Mouse (Mus musculus) E14TG2a.4 (cell line): ENCODE results near the gene Chrnb2.

Source experiments
- CTCF ChIP-seq: conservative IDR thresholded peaks from 2 replicates; pipeline ENCODE4 v1.5.1; 2014; ENCODE audit warnings: low read length
- NANOG ChIP-seq: IDR thresholded peaks from 2 replicates; pipeline ENCODE4 v1.6.1; 2014; ENCODE audit warnings: borderline replicate concordance, low read length, mixed read lengths

DNA sequence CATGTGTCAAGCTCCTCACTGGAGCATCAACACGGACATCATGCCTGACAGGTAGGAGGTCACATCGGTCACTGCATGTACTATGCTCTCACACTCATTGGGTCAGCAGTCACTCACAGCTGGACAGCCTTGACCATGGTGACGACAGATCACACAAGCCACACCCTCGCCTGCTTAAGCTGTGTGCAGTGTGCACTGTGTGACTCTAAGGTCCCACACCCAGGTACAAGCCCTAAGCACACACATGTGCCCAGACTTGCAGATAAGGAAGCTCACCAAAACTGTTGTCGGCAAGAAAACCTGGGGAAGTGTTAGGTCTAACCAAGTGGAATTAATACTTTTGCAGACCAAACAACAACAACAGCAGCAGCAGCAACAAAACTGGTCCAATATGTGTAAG is 43.4 kb upstream of the Chrnb2 start:
- no peak for TF ChIP-seq CTCF
- TF ChIP-seq NANOG, result no peak
